Mouse (Mus musculus): Measurements from ENCODE around the gene Abcc1.

DNA sequence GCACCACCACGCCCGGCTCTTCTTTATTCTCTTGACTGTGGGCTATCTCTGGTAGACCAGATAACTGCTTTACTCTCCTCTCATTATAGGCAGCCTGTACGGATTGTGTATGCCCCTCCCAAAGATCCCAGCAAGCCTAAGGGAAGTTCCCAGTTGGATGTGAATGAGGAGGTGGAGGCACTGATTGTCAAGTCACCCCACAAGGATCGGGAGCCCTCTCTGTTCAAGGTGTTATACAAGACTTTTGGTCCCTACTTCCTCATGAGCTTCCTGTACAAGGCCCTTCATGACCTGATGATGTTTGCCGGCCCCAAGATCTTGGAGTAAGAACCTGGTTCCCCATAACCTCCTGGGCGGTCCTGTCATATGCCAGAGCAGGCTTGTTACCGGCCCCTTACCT, 49.3 kb downstream of the Abcc1 start:
- TF ChIP-seq GATA1 (IDR thresholded peaks at IDR 0.05; ENCODE audit: borderline replicate concordance, low read length): no peak
- TF ChIP-seq FLI1 (IDR thresholded peaks at IDR 0.05; ENCODE audit: low read length): no peak

All from megakaryocyte, embryonic 14.5 days (primary cell).